Mouse (Mus musculus) megakaryocyte, embryonic 14.5 days (primary cell): ENCODE results near the gene Rcsd1.

Experiments used
- FLI1 ChIP-seq: IDR thresholded peaks from 2 replicates; pipeline ENCODE4 v1.6.1; 2012; ENCODE audit warnings: low read length, inconsistent platforms, mixed read lengths
- GATA1 ChIP-seq: IDR thresholded peaks from 3 replicates; pipeline ENCODE4 v1.6.1; 2012; ENCODE audit warnings: mixed read lengths, low read length, inconsistent platforms, borderline replicate concordance

GRCm38 (mm10) chr1:165608904-165609303 is 100.7 kb downstream of the Rcsd1 start:
- TF ChIP-seq GATA1 (no peak), FLI1 (no peak)
